Mouse (Mus musculus) E14TG2a.4 (cell line): ENCODE results near the gene Prss53.
A peak's percentile ranks its signal among the peaks of the same experiment; 100 is the strongest.
"Not testable (repeated sequence)": the region's sequence is repeated elsewhere in the genome, so short reads cannot be mapped to it uniquely, and the experiment has no call there.

Source experiments
- CTCF ChIP-seq: conservative IDR thresholded peaks from 2 replicates; pipeline ENCODE4 v1.5.1; 2014; ENCODE audit warnings: low read length
- NANOG ChIP-seq: IDR thresholded peaks from 2 replicates; pipeline ENCODE4 v1.6.1; 2014; ENCODE audit warnings: borderline replicate concordance, low read length, mixed read lengths
- POU5F1 ChIP-seq: IDR thresholded peaks from 2 replicates; pipeline ENCODE4 v1.6.1; 2014; ENCODE audit warnings: low read length, borderline replicate concordance

DNA sequence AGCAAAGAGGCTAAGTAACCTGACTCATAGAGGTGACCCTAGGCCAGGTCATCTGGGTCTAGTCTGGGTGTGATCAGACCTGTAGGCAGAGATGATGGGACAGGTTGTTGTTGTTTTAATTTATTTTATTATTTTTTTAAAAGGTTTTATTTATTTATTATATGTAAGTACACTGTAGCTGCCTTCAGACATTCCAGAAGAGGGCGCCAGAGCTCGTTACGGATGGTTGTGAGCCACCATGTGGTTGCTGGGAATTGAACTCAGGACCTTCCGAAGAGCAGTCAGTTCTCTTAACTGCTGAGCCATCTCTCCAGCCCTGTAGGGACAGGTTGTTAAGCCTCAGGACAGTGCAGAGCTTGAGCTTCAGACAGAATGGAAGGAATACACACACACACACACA is 52.9 kb downstream of the Prss53 start:
- TF ChIP-seq CTCF, result peak; percentile 40
- TF ChIP-seq POU5F1, NANOG: not testable (repeated sequence)
